8 mouse cellular contexts compared by ENCODE assay signal in genomic region chr16:18836073-18836467, GRCm38 (mm10). TPM values are rescaled to one million over a fixed set of nuclear protein-coding genes. Genes with fewer than 3 reads are reported as not detected.
DNase-seq lines count a peak whose midpoint lies in the region; ATAC-seq and TF ChIP-seq lines count a peak whose summit lies in the region.

No protein-coding gene starts in this region.

- DNase-seq in cerebellum, adult 11 months: peak; percentile 26
- no peak for DNase-seq in cerebellum, adult 9-11 months
- DNase-seq in lung, postnatal 0 days (ENCODE audit: low spot score): no peak
- DNase-seq in lung, postnatal 36 days: no peak
- no peak for DNase-seq in limb, embryonic 14.5 days (ENCODE audit: low spot score)
- no peak for DNase-seq in adipocyte (ENCODE audit: low spot score)
- DNase-seq in layer of hippocampus, adult 18-20 months (ENCODE audit: low spot score in 2 of 2): no peak

- H3K9ac ChIP-seq in lung, postnatal 0 days (replicated peaks; ENCODE audit: low read depth): no peak overlapping the region; the same call in 1 of the 2 replicates
- H3K9ac ChIP-seq in limb, embryonic 14.5 days (ENCODE audit: low read depth, low read length, severe bottlenecking): peak overlapping the region; percentile 80
- H3K9ac ChIP-seq in stomach, embryonic 16.5 days (ENCODE audit: low read length): no peak overlapping the region

- peaks cover 6% of the 10 kb centered on the region; the same call in 1 of the 2 replicates for H3K36me3 ChIP-seq in lung, postnatal 0 days (ENCODE audit: insufficient read depth, low read length)
- H3K36me3 ChIP-seq in limb, embryonic 14.5 days (ENCODE audit: control insufficient read depth, insufficient read depth, low read length): peaks cover 31% of the 10 kb centered on the region
- 0 out of 2 replicates have a peak, but pooled peaks cover 2% of the 10 kb centered on the region for H3K36me3 ChIP-seq in stomach, embryonic 16.5 days (ENCODE audit: control insufficient read depth, insufficient read depth, low read length)

- no peaks in the 10 kb centered on the region for H3K9me3 ChIP-seq in lung, postnatal 0 days (ENCODE audit: low read length)
- no peaks in the 10 kb centered on the region for H3K9me3 ChIP-seq in limb, embryonic 14.5 days (ENCODE audit: control insufficient read depth, low read length)
- H3K9me3 ChIP-seq in stomach, embryonic 16.5 days (replicated peaks; ENCODE audit: control insufficient read depth, low read length): no peaks in the 10 kb centered on the region

- no peak for TF ChIP-seq CTCF in lung, postnatal 0 days (IDR thresholded peaks at IDR 0.05)

- WGBS in lung, postnatal 0 days: 17% methylated on average over 3 of the region's 3 CpGs
- 28% methylated on average over 3 of the region's 3 CpGs for WGBS in limb, embryonic 14.5 days
- 25% methylated on average over 3 of the region's 3 CpGs for WGBS in stomach, embryonic 16.5 days

- H3K4me2 ChIP-seq in lung, postnatal 0 days (replicated peaks; ENCODE audit: low read depth, low read length): peak overlapping the region; percentile 79
- H3K4me2 ChIP-seq in limb, embryonic 14.5 days (replicated peaks; ENCODE audit: low read depth, low read length, severe bottlenecking): peak overlapping the region; percentile 54
- H3K4me2 ChIP-seq in stomach, embryonic 16.5 days (ENCODE audit: low read depth, low read length): peak overlapping the region; percentile 64

- H3K27ac ChIP-seq in lung, postnatal 0 days (ENCODE audit: low read length): 0 out of 2 replicates have a peak overlapping the region, but pooled peaks have one; percentile 86
- no peak overlapping the region for H3K27ac ChIP-seq in limb, embryonic 14.5 days (replicated peaks; ENCODE audit: low read depth, low read length)
- H3K27ac ChIP-seq in stomach, embryonic 16.5 days (ENCODE audit: low read length): no peak overlapping the region

- no peak for TF ChIP-seq POLR2A in limb, embryonic 14.5 days (IDR thresholded peaks at IDR 0.05; ENCODE audit: borderline replicate concordance, extremely low read depth, insufficient read depth, insufficient read length)

- no peaks in the 10 kb centered on the region for H3K4me1 ChIP-seq in lung, postnatal 0 days (ENCODE audit: insufficient read depth, low read depth, low read length)
- 0 out of 2 replicates have a peak, but pooled peaks cover 2% of the 10 kb centered on the region for H3K4me1 ChIP-seq in limb, embryonic 14.5 days (ENCODE audit: control insufficient read depth, insufficient read depth, low read length)
- H3K4me1 ChIP-seq in stomach, embryonic 16.5 days (ENCODE audit: control insufficient read depth, insufficient read depth, low read length): peaks cover 4% of the 10 kb centered on the region; the same call in 1 of the 2 replicates

- peak; percentile 70 for ATAC-seq in lung, postnatal 0 days
- ATAC-seq in limb, embryonic 14.5 days (ENCODE audit: low FRiP score, low read depth): peak; percentile 21
- peak; percentile 64; the same call in 1 of the 2 replicates for ATAC-seq in stomach, embryonic 16.5 days (ENCODE audit: insufficient read depth, low FRiP score)

- no peak for TF ChIP-seq EP300 in lung, postnatal 0 days (IDR thresholded peaks at IDR 0.05)

- no peaks in the 10 kb centered on the region for H3K27me3 ChIP-seq in lung, postnatal 0 days (replicated peaks; ENCODE audit: insufficient read depth, low read length)
- H3K27me3 ChIP-seq in limb, embryonic 14.5 days (ENCODE audit: control insufficient read depth, insufficient read depth, low read length): no peaks in the 10 kb centered on the region
- no peaks in the 10 kb centered on the region for H3K27me3 ChIP-seq in stomach, embryonic 16.5 days (ENCODE audit: control insufficient read depth, insufficient read depth, low read length)

- H3K4me3 ChIP-seq in lung, postnatal 0 days (ENCODE audit: low read depth, low read length): peak overlapping the region; percentile 82
- peak overlapping the region; percentile 74 for H3K4me3 ChIP-seq in limb, embryonic 14.5 days (replicated peaks; ENCODE audit: low read length)
- peak overlapping the region; percentile 71 for H3K4me3 ChIP-seq in stomach, embryonic 16.5 days (replicated peaks; ENCODE audit: low read length)

RNA-seq across cellular contexts. Expression of gene 2510002D24Rik, which starts 0.3 kb away (rescaled TPM):
- 23.7 and 28.9 TPM in 2 replicates for polyA plus RNA-seq in lung, postnatal 0 days (2015; fragmentation: Nextera tagmentation; extraction: Ambion mirVana)
- polyA plus RNA-seq in limb, embryonic 14.5 days (2012; rRNA removed): 49.5 and 55.3 TPM in 2 replicates
- 24.4 and 28.2 TPM in 2 replicates for polyA plus RNA-seq in limb, embryonic 14.5 days (2014; fragmentation: Nextera tagmentation; extraction: Ambion mirVana)
- 47.8 and 49.1 TPM in 2 replicates for polyA plus RNA-seq in stomach, embryonic 16.5 days (2015; fragmentation: Nextera tagmentation; extraction: Ambion mirVana)
- total RNA-seq in layer of hippocampus, adult 18-20 months (2021): 10 to 100 TPM; 24.7 to 27.8 TPM

RNA-seq across cellular contexts. Expression of gene Gm28539, which starts 0.3 kb away (rescaled TPM):
- not detected in 2 replicates for polyA plus RNA-seq in lung, postnatal 0 days (2015; fragmentation: Nextera tagmentation; extraction: Ambion mirVana)
- 4.9 TPM in 1 of 2 replicates, not detected in the other for polyA plus RNA-seq in limb, embryonic 14.5 days (2012; rRNA removed)
- polyA plus RNA-seq in limb, embryonic 14.5 days (2014; fragmentation: Nextera tagmentation; extraction: Ambion mirVana): not detected in 2 replicates
- not detected in 2 replicates for polyA plus RNA-seq in stomach, embryonic 16.5 days (2015; fragmentation: Nextera tagmentation; extraction: Ambion mirVana)
- 1 to 10 TPM; 6.6 to 7.2 TPM for total RNA-seq in layer of hippocampus, adult 18-20 months (2021)

RNA-seq across cellular contexts. Expression of gene Cdc45, which starts 24.3 kb away (rescaled TPM):
- polyA plus RNA-seq in lung, postnatal 0 days (2015; fragmentation: Nextera tagmentation; extraction: Ambion mirVana): 4.8 and 6.0 TPM in 2 replicates
- polyA plus RNA-seq in limb, embryonic 14.5 days (2012; rRNA removed): 52.5 and 53.2 TPM in 2 replicates
- polyA plus RNA-seq in limb, embryonic 14.5 days (2014; fragmentation: Nextera tagmentation; extraction: Ambion mirVana): 36.8 and 39.8 TPM in 2 replicates
- polyA plus RNA-seq in stomach, embryonic 16.5 days (2015; fragmentation: Nextera tagmentation; extraction: Ambion mirVana): 30.9 and 33.4 TPM in 2 replicates
- total RNA-seq in layer of hippocampus, adult 18-20 months (2021): 1 to 10 TPM; 2.0 to 2.2 TPM

RNA-seq across cellular contexts. Expression of gene Ufd1, which starts 24.5 kb away (rescaled TPM):
- polyA plus RNA-seq in lung, postnatal 0 days (2015; fragmentation: Nextera tagmentation; extraction: Ambion mirVana): 75.4 and 81.7 TPM in 2 replicates
- polyA plus RNA-seq in limb, embryonic 14.5 days (2012; rRNA removed): 67.0 and 72.1 TPM in 2 replicates
- 63.9 and 69.9 TPM in 2 replicates for polyA plus RNA-seq in limb, embryonic 14.5 days (2014; fragmentation: Nextera tagmentation; extraction: Ambion mirVana)
- polyA plus RNA-seq in stomach, embryonic 16.5 days (2015; fragmentation: Nextera tagmentation; extraction: Ambion mirVana): 79.1 and 80.0 TPM in 2 replicates
- total RNA-seq in layer of hippocampus, adult 18-20 months (2021): 10 to 100 TPM; 97.5 to 98.3 TPM

RNA-seq across cellular contexts. Expression of gene Mrpl40, which starts 40.6 kb away (rescaled TPM):
- polyA plus RNA-seq in lung, postnatal 0 days (2015; fragmentation: Nextera tagmentation; extraction: Ambion mirVana): 55.8 and 56.5 TPM in 2 replicates
- 20.9 and 30.4 TPM in 2 replicates for polyA plus RNA-seq in limb, embryonic 14.5 days (2012; rRNA removed)
- 65.6 and 66.1 TPM in 2 replicates for polyA plus RNA-seq in limb, embryonic 14.5 days (2014; fragmentation: Nextera tagmentation; extraction: Ambion mirVana)
- polyA plus RNA-seq in stomach, embryonic 16.5 days (2015; fragmentation: Nextera tagmentation; extraction: Ambion mirVana): 88.9 and 94.7 TPM in 2 replicates
- 10 to 100 TPM; 33.7 to 35.0 TPM for total RNA-seq in layer of hippocampus, adult 18-20 months (2021)
